Mouse (Mus musculus) limb, embryonic 15.5 days (tissue): ENCODE measurements at regions not wholly inside any gene's neighbourhood (a gene's known extent, or its start where the extent isn't known, plus 50 kb on each side); places are given as distances from the start of the nearest gene placed in this dataset.

Experiments
- ATAC-seq: fragments of 200-750 bp; cut with Nextera tagmentation; 2 replicates; pipeline ENCODE4 v1.8.0; 2017; ENCODE audit warnings: low read depth, moderate TSS enrichment; ENCODE audit not compliant: insufficient number of reproducible peaks, low FRiP score, low TSS enrichment
- H3K27ac ChIP-seq: fragments of 300-500 bp; sonication (generic); 2 replicates; pipeline ENCODE4 v1.5.1; 2015; ENCODE audit warnings: moderate library complexity, mild to moderate bottlenecking, inconsistent platforms
- H3K27me3 ChIP-seq: fragments of 300-500 bp; sonication (generic); 2 replicates; pipeline ENCODE4 v1.6.1; 2015; ENCODE audit warnings: inconsistent platforms
- H3K36me3 ChIP-seq: fragments of 300-500 bp; sonication (generic); 2 replicates; pipeline ENCODE4 v1.6.1; 2015; ENCODE audit warnings: inconsistent platforms
- H3K4me1 ChIP-seq: fragments of 300-500 bp; sonication (generic); 2 replicates; pipeline ENCODE4 v1.6.1; 2015; ENCODE audit warnings: inconsistent platforms
- H3K4me2 ChIP-seq: fragments of 300-500 bp; sonication (generic); 2 replicates; pipeline ENCODE4 v1.6.1; 2015; ENCODE audit warnings: mild to moderate bottlenecking, inconsistent platforms
- H3K4me3 ChIP-seq: fragments of 300-500 bp; sonication (generic); 2 replicates; pipeline ENCODE4 v1.5.1; 2015; ENCODE audit warnings: mild to moderate bottlenecking, inconsistent platforms
- H3K9ac ChIP-seq: fragments of 300-500 bp; sonication (generic); 2 replicates; pipeline ENCODE4 v1.6.1; 2015; ENCODE audit warnings: inconsistent platforms
- H3K9me3 ChIP-seq: fragments of 300-500 bp; sonication (generic); 2 replicates; pipeline ENCODE4 v1.6.1; 2016; ENCODE audit warnings: inconsistent platforms
- WGBS: fragments of 180-500 bp; shearing (Covaris S2); methylation state at CpG from one replicate; pipeline ENCODE4 v1.1.7; 2015; 5-methylcytosine and 5-hydroxymethylcytosine counted together

GRCm38 (mm10) chr2:75065304-75065703 is 239.7 kb downstream of the Mtx2 start:
- H3K9ac ChIP-seq, result no peak overlapping the region
- H3K27me3 ChIP-seq, result peaks cover 59% of the 10 kb centered on the region
- no peak overlapping the region for H3K4me3 ChIP-seq
- no peaks in the 10 kb centered on the region for H3K36me3 ChIP-seq
- 53% methylated on average over 2 of the region's 2 CpGs for WGBS
- 0 out of 2 replicates have a peak, but pooled peaks cover 6% of the 10 kb centered on the region for H3K4me1 ChIP-seq
- no peak overlapping the region for H3K27ac ChIP-seq
- no peak overlapping the region for H3K4me2 ChIP-seq
- no peaks in the 10 kb centered on the region for H3K9me3 ChIP-seq
- no peak for ATAC-seq

GRCm38 (mm10) chr2:75069321-75069720 is 243.7 kb downstream of the Mtx2 start:
- Histone ChIP-seq H3K9me3 (no peaks in the 10 kb centered on the region), H3K9ac (no peak overlapping the region), H3K27ac (no peak overlapping the region), H3K4me1 (no peaks in the 10 kb centered on the region), H3K4me3 (no peak overlapping the region), H3K36me3 (no peaks in the 10 kb centered on the region), H3K27me3 (peaks cover 23% of the 10 kb centered on the region), H3K4me2 (no peak overlapping the region)
- no peak for ATAC-seq
- 84% methylated on average over 2 of the region's 2 CpGs for WGBS

GRCm38 (mm10) chr2:75072021-75072420 is 246.4 kb downstream of the Mtx2 start:
- Histone ChIP-seq H3K9ac (no peak overlapping the region), H3K36me3 (no peaks in the 10 kb centered on the region), H3K4me1 (no peaks in the 10 kb centered on the region), H3K27me3 (peaks cover 3% of the 10 kb centered on the region), H3K27ac (no peak overlapping the region), H3K4me2 (no peak overlapping the region), H3K4me3 (no peak overlapping the region), H3K9me3 (no peaks in the 10 kb centered on the region)
- 57% methylated on average over 3 of the region's 3 CpGs for WGBS
- no peak for ATAC-seq

GRCm38 (mm10) chr2:75072471-75072870 is 246.9 kb downstream of the Mtx2 start:
- no peaks in the 10 kb centered on the region for H3K36me3 ChIP-seq
- ATAC-seq, result no peak
- H3K27ac ChIP-seq, result no peak overlapping the region
- H3K27me3 ChIP-seq, result no peaks in the 10 kb centered on the region; the same call in 1 of the 2 replicates
- WGBS, result 29% methylated on average over 8 of the region's 8 CpGs
- no peaks in the 10 kb centered on the region for H3K9me3 ChIP-seq
- no peak overlapping the region for H3K9ac ChIP-seq
- H3K4me2 ChIP-seq, result no peak overlapping the region
- no peaks in the 10 kb centered on the region for H3K4me1 ChIP-seq
- no peak overlapping the region for H3K4me3 ChIP-seq

GRCm38 (mm10) chr2:75073178-75073577 is 247.6 kb downstream of the Mtx2 start:
- ATAC-seq, result no peak
- no peak overlapping the region for H3K4me3 ChIP-seq
- WGBS, result 51% methylated on average over 9 of the region's 9 CpGs

DNA sequence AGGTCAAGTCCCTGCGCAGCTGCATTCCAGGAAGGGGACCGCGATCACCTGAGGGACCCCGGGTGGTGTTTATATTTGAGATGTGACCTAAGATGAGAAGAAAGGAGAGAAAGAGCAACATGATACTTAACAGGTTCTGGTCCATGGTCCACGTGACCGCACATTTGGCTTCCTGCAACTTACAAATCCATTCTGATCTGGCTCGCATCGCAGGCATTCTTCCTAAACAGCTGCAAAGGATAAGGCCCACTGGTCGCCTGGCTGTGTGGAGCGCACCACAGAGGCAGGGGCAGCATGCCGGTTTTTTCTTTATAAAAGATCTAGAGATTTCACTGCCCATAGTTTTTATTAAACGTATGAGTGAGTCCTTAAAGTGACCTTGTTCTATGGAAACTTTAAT is 261.6 kb downstream of the Mtx2 start:
- H3K27ac ChIP-seq, result no peak overlapping the region
- WGBS, result 41% methylated on average over 12 of the region's 12 CpGs
- no peak overlapping the region for H3K4me3 ChIP-seq
- H3K9me3 ChIP-seq, result no peaks in the 10 kb centered on the region
- H3K36me3 ChIP-seq, result no peaks in the 10 kb centered on the region
- H3K4me1 ChIP-seq, result no peaks in the 10 kb centered on the region
- ATAC-seq, result no peak
- peaks cover 36% of the 10 kb centered on the region for H3K27me3 ChIP-seq
- H3K9ac ChIP-seq, result no peak overlapping the region
- H3K4me2 ChIP-seq, result no peak overlapping the region

More at GRCm38 (mm10) chr2:75073178-75073577, 247.6 kb downstream of the Mtx2 start:
- H3K4me2 ChIP-seq, result no peak overlapping the region
- H3K4me1 ChIP-seq, result no peaks in the 10 kb centered on the region
- H3K9me3 ChIP-seq, result no peaks in the 10 kb centered on the region
- no peaks in the 10 kb centered on the region; the same call in 1 of the 2 replicates for H3K27me3 ChIP-seq
- no peaks in the 10 kb centered on the region for H3K36me3 ChIP-seq
- H3K27ac ChIP-seq, result no peak overlapping the region
- no peak overlapping the region for H3K9ac ChIP-seq

DNA sequence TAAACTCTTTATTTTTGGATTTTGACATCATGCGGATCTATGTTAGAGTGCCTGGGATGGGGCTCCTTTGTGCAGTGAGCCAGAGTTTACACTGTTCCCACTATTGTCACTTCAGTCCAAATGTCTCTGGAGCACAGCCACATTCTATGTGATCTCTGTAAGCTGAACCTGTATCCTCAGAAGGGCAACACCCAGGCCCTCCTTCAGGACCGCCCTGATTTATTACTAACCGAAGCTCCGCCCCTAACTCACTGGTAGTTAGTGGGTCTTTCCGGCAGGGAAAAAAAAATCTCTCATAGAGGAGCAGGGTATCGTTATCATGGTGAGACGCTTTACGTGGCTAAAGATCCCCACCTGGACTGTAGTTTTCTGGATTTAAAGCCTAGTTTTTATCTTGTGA is 263.6 kb downstream of the Mtx2 start:
- 23% methylated on average over 8 of the region's 8 CpGs for whole genome bisulfite sequencing
- Histone ChIP-seq H3K27ac (no peak overlapping the region), H3K36me3 (no peaks in the 10 kb centered on the region), H3K9me3 (no peaks in the 10 kb centered on the region), H3K27me3 (peaks cover 38% of the 10 kb centered on the region), H3K9ac (no peak overlapping the region), H3K4me2 (no peak overlapping the region), H3K4me3 (no peak overlapping the region), H3K4me1 (no peaks in the 10 kb centered on the region)
- no peak for ATAC-seq

- Histone ChIP-seq H3K36me3 (no peaks in the 10 kb centered on the region), H3K4me1 (no peaks in the 10 kb centered on the region), H3K4me2 (no peak overlapping the region), H3K4me3 (no peak overlapping the region), H3K27ac (no peak overlapping the region), H3K27me3 (peaks cover 38% of the 10 kb centered on the region), H3K9ac (no peak overlapping the region), H3K9me3 (no peaks in the 10 kb centered on the region)
- no peak for ATAC-seq
- WGBS, result 25% methylated on average over 6 of the region's 6 CpGs
Measured at GRCm38 (mm10) chr2:75089616-75090015, 264.0 kb downstream of the Mtx2 start.

GRCm38 (mm10) chr2:75090439-75090838 is 264.8 kb downstream of the Mtx2 start:
- Histone ChIP-seq H3K36me3 (no peaks in the 10 kb centered on the region), H3K9ac (no peak overlapping the region), H3K9me3 (no peaks in the 10 kb centered on the region), H3K4me1 (no peaks in the 10 kb centered on the region), H3K27ac (no peak overlapping the region), H3K27me3 (peaks cover 44% of the 10 kb centered on the region), H3K4me2 (no peak overlapping the region), H3K4me3 (no peak overlapping the region)
- no peak for ATAC-seq
- WGBS, result 23% methylated on average over 16 of the region's 16 CpGs

- WGBS, result 21% methylated on average over 11 of the region's 11 CpGs
- Histone ChIP-seq H3K27me3 (peaks cover 14% of the 10 kb centered on the region; the same call in 1 of the 2 replicates), H3K9ac (no peak overlapping the region), H3K27ac (no peak overlapping the region), H3K4me3 (no peak overlapping the region), H3K4me1 (no peaks in the 10 kb centered on the region), H3K9me3 (no peaks in the 10 kb centered on the region), H3K36me3 (no peaks in the 10 kb centered on the region), H3K4me2 (no peak overlapping the region)
- ATAC-seq, result no peak
Measured at GRCm38 (mm10) chr2:75101501-75101900, 275.9 kb downstream of the Mtx2 start.

- Histone ChIP-seq H3K4me1 (peaks cover 4% of the 10 kb centered on the region; the same call in 1 of the 2 replicates), H3K36me3 (no peaks in the 10 kb centered on the region), H3K9ac (no peak overlapping the region), H3K27ac (no peak overlapping the region), H3K27me3 (peaks cover 24% of the 10 kb centered on the region), H3K4me3 (no peak overlapping the region), H3K9me3 (no peaks in the 10 kb centered on the region), H3K4me2 (no peak overlapping the region)
- no peak for ATAC-seq
- WGBS, result 63% methylated on average over 9 of the region's 9 CpGs
Measured at GRCm38 (mm10) chr2:75112751-75113150, 287.1 kb downstream of the Mtx2 start.

DNA sequence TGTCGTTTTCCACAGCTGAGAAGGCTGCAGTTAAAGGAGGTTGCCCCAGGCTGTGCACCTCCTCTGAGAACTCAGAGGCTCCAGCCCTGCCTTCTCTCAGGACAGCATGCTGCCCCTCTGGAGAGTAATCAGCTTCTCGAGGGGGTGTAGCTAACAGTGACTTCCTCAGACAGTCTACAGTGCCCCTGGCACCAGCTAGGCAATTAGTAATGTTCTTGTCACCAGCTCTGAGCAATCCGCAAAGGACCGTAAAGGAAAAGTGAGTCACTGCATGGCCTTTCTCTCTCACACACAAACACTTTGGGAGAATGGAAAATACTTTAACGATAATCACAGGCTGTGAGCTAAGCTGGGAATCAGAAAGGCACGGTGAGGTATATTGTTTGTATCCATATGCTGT is 288.8 kb downstream of the Mtx2 start:
- peaks cover 4% of the 10 kb centered on the region; the same call in 1 of the 2 replicates for H3K4me1 ChIP-seq
- no peak overlapping the region for H3K9ac ChIP-seq
- no peak for ATAC-seq
- no peak overlapping the region for H3K27ac ChIP-seq
- no peak overlapping the region for H3K4me3 ChIP-seq
- no peaks in the 10 kb centered on the region for H3K36me3 ChIP-seq
- H3K4me2 ChIP-seq, result no peak overlapping the region
- no peaks in the 10 kb centered on the region for H3K9me3 ChIP-seq
- 10% methylated on average over 6 of the region's 6 CpGs for WGBS
- H3K27me3 ChIP-seq, result peaks cover 22% of the 10 kb centered on the region

GRCm38 (mm10) chr2:75118348-75118926 is 292.8 kb downstream of the Mtx2 start:
- WGBS, result 71% methylated on average over 8 of the region's 8 CpGs
- no peaks in the 10 kb centered on the region for H3K36me3 ChIP-seq
- no peaks in the 10 kb centered on the region for H3K9me3 ChIP-seq
- H3K4me3 ChIP-seq, result no peak overlapping the region
- H3K9ac ChIP-seq, result no peak overlapping the region
- no peak overlapping the region for H3K4me2 ChIP-seq
- no peak for ATAC-seq
- H3K4me1 ChIP-seq, result peaks cover 4% of the 10 kb centered on the region; the same call in 1 of the 2 replicates
- H3K27me3 ChIP-seq, result peaks cover 25% of the 10 kb centered on the region
- H3K27ac ChIP-seq, result no peak overlapping the region
